16 mouse cellular contexts compared by ENCODE assay signal in the genomic region with DNA sequence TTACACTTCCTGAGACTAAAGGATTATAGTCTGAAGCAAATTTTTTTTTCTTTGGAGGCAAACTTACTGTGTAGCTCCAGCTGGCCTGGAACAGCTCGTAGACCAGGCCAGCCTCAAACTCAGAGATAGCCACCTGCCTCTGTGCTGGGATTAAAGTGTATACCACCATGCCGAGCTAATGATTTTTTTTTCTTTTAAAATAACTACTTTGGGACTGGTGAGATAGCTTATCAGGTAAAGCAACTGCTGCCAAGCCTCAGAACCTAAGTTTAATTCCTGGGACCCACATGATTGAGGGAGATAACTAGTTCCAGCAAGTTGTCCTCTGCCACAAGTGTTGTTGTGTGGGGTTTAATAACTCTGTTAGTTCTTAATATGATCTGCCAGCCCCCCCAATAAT.
DNase-seq lines count a peak whose midpoint lies in the region; ATAC-seq and TF ChIP-seq lines count a peak whose summit lies in the region.
"Had no signal": no experiment of that assay in that cellular context is flagged by ENCODE, and none has a peak within 500 bp of the region (broad histone marks: within the 10 kb centered on the region; RNA-seq: fewer than 3 reads in every experiment).

No protein-coding gene starts in this region.

- no peak for TF ChIP-seq POLR2A in MEL (IDR thresholded peaks at IDR 0.05; ENCODE audit: control insufficient read depth in 1 of 2, insufficient read depth in 1 of 2, low read depth in 1 of 2, low read length in 2 of 2, poor library complexity in 1 of 2)

- intact Hi-C loops in gastrocnemius, adult 2 months (cut with DNase I) = no loop called here

- no peaks in the 10 kb centered on the region for H3K9me3 ChIP-seq in MEL (replicated peaks; ENCODE audit: insufficient read depth, low read length)
- H3K9me3 ChIP-seq in liver, embryonic 11.5 days (ENCODE audit: control insufficient read depth, low read length) = no peaks in the 10 kb centered on the region
- H3K9me3 ChIP-seq: heart, embryonic 10.5 days; midbrain, embryonic 12.5 days had no signal

- no peak for TF ChIP-seq RAD21 in MEL (IDR thresholded peaks at IDR 0.05; ENCODE audit: low read depth, low read length)

- peaks cover 38 to 42% of the 10 kb centered on the region in 2 experiments for H3K4me1 ChIP-seq in MEL (ENCODE audit: control insufficient read depth in 1 of 2, insufficient read depth in 2 of 2, low read length in 2 of 2)
- peaks cover 46% of the 10 kb centered on the region for H3K4me1 ChIP-seq in liver, embryonic 11.5 days (replicated peaks; ENCODE audit: control insufficient read depth, insufficient read depth, low read length)
- H3K4me1 ChIP-seq: midbrain, embryonic 12.5 days had no signal

- peak overlapping the region; percentile 53 for H3K27ac ChIP-seq in MEL (ENCODE audit: control insufficient read depth, low read depth, low read length)
- peak overlapping the region; percentile 85 for H3K27ac ChIP-seq in liver, embryonic 11.5 days (ENCODE audit: low read depth, low read length)
- H3K27ac ChIP-seq in layer of hippocampus, adult 2 months = no peak overlapping the region
- H3K27ac ChIP-seq in gastrocnemius, adult 2 months = no peak overlapping the region
- H3K27ac ChIP-seq: midbrain, embryonic 12.5 days had no signal

- peak; percentile 93 for ATAC-seq in liver, embryonic 11.5 days (replicated peaks; ENCODE audit: low FRiP score)
- peak; percentile 79 for ATAC-seq in megakaryocyte progenitor cell, adult 5-6 weeks (replicated peaks; ENCODE audit: poor library complexity)
- ATAC-seq: hindbrain, embryonic 16.5 days had no signal

- no peak overlapping the region for H3K4me3 ChIP-seq in MEL (ENCODE audit: control insufficient read depth in 1 of 2, insufficient read depth in 1 of 2, low read depth in 2 of 2, low read length in 2 of 2)
- H3K4me3 ChIP-seq in liver, embryonic 11.5 days (ENCODE audit: low read depth, low read length) = no peak overlapping the region
- H3K4me3 ChIP-seq in layer of hippocampus, adult 2 months = no peak overlapping the region
- H3K4me3 ChIP-seq in gastrocnemius, adult 2 months = no peak overlapping the region
- H3K4me3 ChIP-seq: heart, embryonic 10.5 days; midbrain, embryonic 12.5 days had no signal

- WGBS in liver, embryonic 11.5 days = 40% methylated on average over 2 of the region's 2 CpGs

- no peak for TF ChIP-seq CTCF in MEL (IDR thresholded peaks at IDR 0.05 in 2 of 3, conservative IDR thresholded peaks at IDR 0.05 in 1 of 3; ENCODE audit: control insufficient read depth in 1 of 3, insufficient read depth in 1 of 3, low read depth in 2 of 3, low read length in 3 of 3, poor library complexity in 1 of 3, severe bottlenecking in 1 of 3)
- TF ChIP-seq CTCF in layer of hippocampus, adult 2 months (conservative IDR thresholded peaks at IDR 0.05) = no peak
- no peak for TF ChIP-seq CTCF in gastrocnemius, adult 2 months (IDR thresholded peaks at IDR 0.05)

- H3K4me2 ChIP-seq in liver, embryonic 11.5 days = peak overlapping the region; percentile 39
- H3K4me2 ChIP-seq: midbrain, embryonic 12.5 days had no signal

- H3K79me2 ChIP-seq in MEL (ENCODE audit: control insufficient read depth, insufficient read depth, low read length, poor library complexity) = no peaks in the 10 kb centered on the region

- H3K36me3 ChIP-seq in MEL (ENCODE audit: control insufficient read depth in 1 of 2, insufficient read depth in 2 of 2, low read length in 2 of 2) = peaks cover 2 to 57% of the 10 kb centered on the region in 2 experiments
- H3K36me3 ChIP-seq in liver, embryonic 11.5 days (ENCODE audit: control insufficient read depth, insufficient read depth, low read length) = no peaks in the 10 kb centered on the region
- H3K36me3 ChIP-seq: midbrain, embryonic 12.5 days had no signal

- no peaks in the 10 kb centered on the region for H3K27me3 ChIP-seq in MEL (ENCODE audit: control insufficient read depth in 1 of 2, insufficient read depth in 2 of 2, low read length in 2 of 2)
- no peaks in the 10 kb centered on the region for H3K27me3 ChIP-seq in liver, embryonic 11.5 days (replicated peaks; ENCODE audit: control insufficient read depth, insufficient read depth, low read length)
- H3K27me3 ChIP-seq: midbrain, embryonic 12.5 days had no signal

- DNase-seq in MEL (ENCODE audit: low read depth, low spot score) = peak; percentile 79
- DNase-seq in c-Kit-positive CD71-positive TER-119-negative erythroid progenitor cells, embryonic 14.5 days (ENCODE audit: low read depth) = peak; percentile 80
- no peak for DNase-seq in liver, embryonic 11.5 days (ENCODE audit: low spot score)
- no peak for DNase-seq in layer of hippocampus, postnatal 14 days (ENCODE audit: low spot score in 2 of 2)
- DNase-seq in layer of hippocampus, adult 2 months (ENCODE audit: low spot score in 2 of 2) = no peak
- DNase-seq in gastrocnemius, adult 2 months = no peak
- DNase-seq: cerebellum, postnatal 36 days; gastrocnemius, postnatal 25 days; heart, postnatal 4 days; kidney, adult 8-10 months; kidney, postnatal 25 days; lung, postnatal 14 days had no signal

- peak; percentile 91 to 94 for TF ChIP-seq EP300 in MEL (IDR thresholded peaks at IDR 0.05; ENCODE audit: low read depth in 1 of 2, low read length in 2 of 2)

- no peak overlapping the region for H3K9ac ChIP-seq in MEL (ENCODE audit: control insufficient read depth, low read depth, low read length, poor library complexity, severe bottlenecking)
- no peak overlapping the region for H3K9ac ChIP-seq in liver, embryonic 11.5 days (ENCODE audit: low read depth, low read length)
- H3K9ac ChIP-seq: midbrain, embryonic 12.5 days had no signal

TF ChIP-seq in MEL, 35 proteins besides CTCF, POLR2A, EP300 and RAD21:
- no peak for TF ChIP-seq E2F4 (IDR thresholded peaks at IDR 0.05; ENCODE audit: borderline replicate concordance, low read depth, low read length)
- TF ChIP-seq USF2 (IDR thresholded peaks at IDR 0.05; ENCODE audit: borderline replicate concordance in 1 of 2, insufficient read depth in 1 of 2, low read depth in 1 of 2, low read length in 2 of 2) = no peak
- no peak for TF ChIP-seq JUND (IDR thresholded peaks at IDR 0.05; ENCODE audit: low read depth, low read length)
- TF ChIP-seq POLR2AphosphoS5 (IDR thresholded peaks at IDR 0.05; ENCODE audit: borderline replicate concordance, low read depth, low read length) = no peak
- no peak for TF ChIP-seq CHD1 (IDR thresholded peaks at IDR 0.05; ENCODE audit: low read depth, low read length)
- TF ChIP-seq ZC3H11A (IDR thresholded peaks at IDR 0.05; ENCODE audit: low read depth, low read length) = no peak
- TF ChIP-seq NRF1 (IDR thresholded peaks at IDR 0.05; ENCODE audit: insufficient read depth, low read depth, low read length, poor library complexity, severe bottlenecking) = no peak
- TF ChIP-seq ETS1 (IDR thresholded peaks at IDR 0.05; ENCODE audit: low read depth, low read length) = peak; percentile 97
- TF ChIP-seq ELF1 (IDR thresholded peaks at IDR 0.05; ENCODE audit: low read depth, low read length) = no peak
- TF ChIP-seq TBP (IDR thresholded peaks at IDR 0.05; ENCODE audit: low read depth, low read length) = 0 out of 2 replicates have a peak, but pooled peaks have one; percentile 30
- TF ChIP-seq MYB (IDR thresholded peaks at IDR 0.05; ENCODE audit: low read depth, low read length) = 0 out of 2 replicates have a peak, but pooled peaks have one; percentile 46
- no peak for TF ChIP-seq KAT2A (conservative IDR thresholded peaks at IDR 0.05; ENCODE audit: low read depth, low read length)
- no peak for TF ChIP-seq ZMIZ1 (IDR thresholded peaks at IDR 0.05; ENCODE audit: low read depth, low read length)
- TF ChIP-seq ZKSCAN1 (IDR thresholded peaks at IDR 0.05; ENCODE audit: low read depth, low read length) = no peak
- TF ChIP-seq MYC (IDR thresholded peaks at IDR 0.05; ENCODE audit: low read depth, low read length) = 0 out of 2 replicates have a peak, but pooled peaks have one; percentile 56
- no peak for TF ChIP-seq NELFE (IDR thresholded peaks at IDR 0.05; ENCODE audit: low read depth, low read length)
- TF ChIP-seq TAL1 (IDR thresholded peaks at IDR 0.05; ENCODE audit: low read length) = peak; percentile 84
- no peak for TF ChIP-seq SMC3 (IDR thresholded peaks at IDR 0.05; ENCODE audit: low read depth, low read length)
- TF ChIP-seq USF1 (IDR thresholded peaks at IDR 0.05; ENCODE audit: low read depth, low read length) = no peak
- peak; percentile 61; the same call in 1 of the 2 replicates for TF ChIP-seq MAFK (IDR thresholded peaks at IDR 0.05; ENCODE audit: borderline replicate concordance, low read depth, low read length)
- TF ChIP-seq POLR2AphosphoS2 (IDR thresholded peaks at IDR 0.05; ENCODE audit: low read length) = no peak
- no peak for TF ChIP-seq CHD2 (IDR thresholded peaks at IDR 0.05; ENCODE audit: low read length)
- no peak for TF ChIP-seq HCFC1 (IDR thresholded peaks at IDR 0.05; ENCODE audit: low read depth, low read length)
- no peak for TF ChIP-seq GABPA (IDR thresholded peaks at IDR 0.05; ENCODE audit: low read depth, low read length)
- no peak for TF ChIP-seq UBTF (IDR thresholded peaks at IDR 0.05; ENCODE audit: borderline replicate concordance, insufficient read depth, low read depth, low read length)
- peak; percentile 90; the same call in 1 of the 2 replicates for TF ChIP-seq MEF2A (IDR thresholded peaks at IDR 0.05; ENCODE audit: extremely low read depth, insufficient replicate concordance, low read depth, low read length, poor library complexity, severe bottlenecking)
- TF ChIP-seq MAX (IDR thresholded peaks at IDR 0.05; ENCODE audit: low read length) = 0 out of 2 replicates have a peak, but pooled peaks have one; percentile 11
- peak; percentile 72; the same call in 1 of the 2 replicates for TF ChIP-seq SIN3A (IDR thresholded peaks at IDR 0.05; ENCODE audit: low read length)
- TF ChIP-seq ZNF384 (IDR thresholded peaks at IDR 0.05; ENCODE audit: low read depth, low read length) = peak; percentile 94
- peak; percentile 96 for TF ChIP-seq GATA1 (IDR thresholded peaks at IDR 0.05; ENCODE audit: low read depth, low read length)
- TF ChIP-seq BHLHE40 (IDR thresholded peaks at IDR 0.05; ENCODE audit: borderline replicate concordance, low read depth, low read length) = peak; percentile 49; the same call in 1 of the 2 replicates
- TF ChIP-seq RCOR1 (IDR thresholded peaks at IDR 0.05; ENCODE audit: low read depth, low read length) = peak; percentile 93
- peak; percentile 97 for TF ChIP-seq TCF12 (IDR thresholded peaks at IDR 0.05; ENCODE audit: low read depth, low read length)
- peak; percentile 66; the same call in 1 of the 2 replicates for TF ChIP-seq MXI1 (IDR thresholded peaks at IDR 0.05; ENCODE audit: low read depth, low read length)
- TF ChIP-seq MAZ (IDR thresholded peaks at IDR 0.05; ENCODE audit: low read depth, low read length) = 0 out of 2 replicates have a peak, but pooled peaks have one; percentile 31

Comparison
In these comparisons a context has a peak if more than half of its experiments do, and no peak if none do; other contexts are left out.
1. DNase-seq: peak in MEL (single experiment) and c-Kit-positive CD71-positive TER-119-negative erythroid progenitor cells, embryonic 14.5 days (single experiment); none in liver, embryonic 11.5 days (single experiment), layer of hippocampus, postnatal 14 days (0 of 2), layer of hippocampus, adult 2 months (0 of 2) and gastrocnemius, adult 2 months (single experiment).
2. H3K27ac ChIP-seq: peak in MEL (single experiment) and liver, embryonic 11.5 days (single experiment); none in layer of hippocampus, adult 2 months (single experiment) and gastrocnemius, adult 2 months (single experiment).